Mouse (Mus musculus): ENCODE measurements around the gene Gpt2. TPM values are rescaled to one million over a fixed set of nuclear protein-coding genes. Genes with fewer than 3 reads are reported as not detected.

Gpt2 gene
- polyA plus RNA-seq, 1 experiment from 2014 or later = 15.5 TPM

DNA sequence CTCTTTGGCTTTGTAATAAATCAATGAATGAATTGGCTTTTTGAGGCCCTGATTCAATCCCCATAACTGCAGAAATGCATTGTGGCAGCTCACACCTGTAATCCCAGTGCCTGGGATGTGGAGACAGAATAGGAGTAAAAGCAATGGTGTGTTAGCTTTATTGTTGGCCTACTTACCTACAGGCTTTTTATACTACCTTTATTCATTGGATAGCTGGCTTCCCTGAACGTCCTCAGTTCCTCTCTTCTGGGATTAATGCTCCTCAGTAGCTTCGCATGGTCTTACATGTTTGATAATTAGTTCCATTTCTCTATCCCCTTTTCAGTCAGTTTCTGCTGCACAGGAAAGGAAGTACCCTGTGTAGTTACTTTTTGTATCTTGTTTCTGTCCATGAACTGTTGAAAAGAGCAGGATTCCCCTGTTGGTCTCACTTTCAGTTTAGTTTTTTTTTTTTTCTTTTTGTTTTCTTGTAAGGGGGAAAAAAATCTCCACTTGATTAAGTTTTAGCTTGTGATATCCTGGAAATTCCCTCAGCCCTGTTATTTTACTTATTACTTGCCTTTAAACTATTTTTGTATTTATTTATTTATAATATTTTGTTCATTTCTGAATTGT lies 64.7 kb downstream of the Gpt2 start:
- H3K36me3 ChIP-seq (ENCODE audit: control insufficient read depth, insufficient read depth, low read length) = peaks cover 3% of the 10 kb centered on the region; the same call in 1 of the 2 replicates
- WGBS = 62% methylated on average over 2 of the region's 2 CpGs

DNA sequence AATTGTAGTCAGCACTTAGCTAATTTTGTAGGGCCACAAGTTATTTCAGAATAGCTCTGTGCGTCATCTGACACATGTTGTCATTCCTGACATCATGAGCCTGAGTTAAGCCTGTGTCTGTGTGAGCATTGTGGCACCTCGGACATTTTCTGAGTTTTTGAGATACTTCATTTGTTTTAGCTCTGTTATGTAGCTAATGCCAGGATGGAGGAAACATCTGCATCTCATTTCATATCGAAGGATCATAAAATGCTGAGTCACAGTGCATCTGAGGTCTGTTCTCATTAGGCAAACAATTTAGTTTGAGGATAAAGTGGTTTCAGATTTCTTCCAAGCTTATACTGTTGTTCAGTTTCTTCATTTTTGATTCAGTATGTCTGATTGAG lies 65.2 kb downstream of the Gpt2 start:
- no peak overlapping the region for H3K27ac ChIP-seq (ENCODE audit: low read length)
- 63% methylated on average over 3 of the region's 3 CpGs for WGBS
- no peak overlapping the region for H3K4me2 ChIP-seq (ENCODE audit: low read depth, low read length)
- H3K9ac ChIP-seq (ENCODE audit: low read length) = no peak overlapping the region
- H3K36me3 ChIP-seq (ENCODE audit: control insufficient read depth, insufficient read depth, low read length) = peaks cover 3% of the 10 kb centered on the region; the same call in 1 of the 2 replicates
- ATAC-seq (ENCODE audit: low read depth) = no peak
- H3K4me3 ChIP-seq (ENCODE audit: low read length) = no peak overlapping the region
- H3K4me1 ChIP-seq (replicated peaks; ENCODE audit: control insufficient read depth, insufficient read depth, low read length) = peaks cover 5% of the 10 kb centered on the region; the same call in 1 of the 2 replicates
- no peaks in the 10 kb centered on the region for H3K9me3 ChIP-seq (ENCODE audit: control insufficient read depth, low read length)
- no peaks in the 10 kb centered on the region for H3K27me3 ChIP-seq (ENCODE audit: control insufficient read depth, insufficient read depth, low read depth, low read length)

More for the DNA sequence above, 64.7 kb downstream of the Gpt2 start:
- Histone ChIP-seq H3K9me3 (ENCODE audit: control insufficient read depth, low read length) (no peaks in the 10 kb centered on the region), H3K4me1 (replicated peaks; ENCODE audit: control insufficient read depth, insufficient read depth, low read length) (peaks cover 5% of the 10 kb centered on the region; the same call in 1 of the 2 replicates), H3K27ac (ENCODE audit: low read length) (no peak overlapping the region), H3K4me3 (ENCODE audit: low read length) (no peak overlapping the region), H3K4me2 (ENCODE audit: low read depth, low read length) (no peak overlapping the region), H3K27me3 (ENCODE audit: control insufficient read depth, insufficient read depth, low read depth, low read length) (no peaks in the 10 kb centered on the region), H3K9ac (ENCODE audit: low read length) (no peak overlapping the region)
- ATAC-seq (ENCODE audit: low read depth) = no peak

DNA sequence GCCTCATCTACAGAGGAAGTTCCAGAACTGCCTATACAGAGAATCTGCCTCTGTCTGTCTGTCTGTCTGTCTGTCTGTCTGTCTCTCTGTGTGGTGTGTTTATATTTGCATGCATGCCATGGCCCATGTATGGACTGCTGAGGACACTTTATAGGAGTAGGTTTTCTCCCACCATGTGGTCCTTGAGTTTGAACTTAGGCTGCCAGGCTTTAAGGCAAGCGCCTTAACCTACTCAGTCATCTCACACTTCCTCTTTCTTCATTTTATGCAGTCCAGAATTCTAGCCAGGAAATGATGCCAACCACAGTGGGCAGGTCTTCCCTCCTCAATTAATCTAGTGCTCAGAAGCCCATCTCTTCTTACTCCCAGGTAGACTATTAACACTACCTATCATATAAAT lies 66.8 kb downstream of the Gpt2 start:
- H3K36me3 ChIP-seq (ENCODE audit: control insufficient read depth, insufficient read depth, low read length) = no peaks in the 10 kb centered on the region
- H3K9me3 ChIP-seq (ENCODE audit: control insufficient read depth, low read length) = no peaks in the 10 kb centered on the region
- no peaks in the 10 kb centered on the region for H3K27me3 ChIP-seq (ENCODE audit: control insufficient read depth, insufficient read depth, low read depth, low read length)
- no peak overlapping the region for H3K27ac ChIP-seq (ENCODE audit: low read length)
- H3K9ac ChIP-seq (ENCODE audit: low read length) = no peak overlapping the region
- H3K4me3 ChIP-seq (ENCODE audit: low read length) = no peak overlapping the region
- no peak for ATAC-seq (ENCODE audit: low read depth)
- 74% methylated on average over 1 of the region's 1 CpGs for WGBS
- no peak overlapping the region for H3K4me2 ChIP-seq (ENCODE audit: low read depth, low read length)
- peaks cover 3% of the 10 kb centered on the region; the same call in 1 of the 2 replicates for H3K4me1 ChIP-seq (replicated peaks; ENCODE audit: control insufficient read depth, insufficient read depth, low read length)

DNA sequence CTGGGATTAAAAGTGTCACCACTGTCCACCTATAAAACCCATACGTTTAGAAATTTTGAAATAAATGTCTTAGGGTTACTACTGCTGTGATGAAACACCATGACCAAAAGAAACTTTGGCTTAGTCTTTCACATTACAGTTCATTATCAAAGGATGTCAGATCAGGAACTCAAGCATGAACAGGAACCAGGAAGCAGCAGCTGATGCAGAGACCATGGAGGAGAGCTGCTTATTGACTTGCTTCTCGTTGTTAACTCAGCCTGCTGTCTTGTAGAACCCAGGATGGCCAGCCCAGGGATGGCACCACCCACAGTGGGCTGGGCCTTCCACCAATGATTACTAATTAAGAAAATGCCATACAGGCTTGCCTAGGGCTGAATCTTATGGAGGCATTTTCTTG lies 67.6 kb downstream of the Gpt2 start:
- Histone ChIP-seq H3K4me1 (replicated peaks; ENCODE audit: control insufficient read depth, insufficient read depth, low read length) (peaks cover 3% of the 10 kb centered on the region; the same call in 1 of the 2 replicates), H3K4me2 (ENCODE audit: low read depth, low read length) (no peak overlapping the region), H3K9ac (ENCODE audit: low read length) (no peak overlapping the region), H3K27me3 (ENCODE audit: control insufficient read depth, insufficient read depth, low read depth, low read length) (no peaks in the 10 kb centered on the region), H3K27ac (ENCODE audit: low read length) (no peak overlapping the region), H3K4me3 (ENCODE audit: low read length) (no peak overlapping the region), H3K9me3 (ENCODE audit: control insufficient read depth, low read length) (no peaks in the 10 kb centered on the region), H3K36me3 (ENCODE audit: control insufficient read depth, insufficient read depth, low read length) (no peaks in the 10 kb centered on the region)
- ATAC-seq (ENCODE audit: low read depth) = no peak
- 57% methylated on average over 2 of the region's 2 CpGs for WGBS

DNA sequence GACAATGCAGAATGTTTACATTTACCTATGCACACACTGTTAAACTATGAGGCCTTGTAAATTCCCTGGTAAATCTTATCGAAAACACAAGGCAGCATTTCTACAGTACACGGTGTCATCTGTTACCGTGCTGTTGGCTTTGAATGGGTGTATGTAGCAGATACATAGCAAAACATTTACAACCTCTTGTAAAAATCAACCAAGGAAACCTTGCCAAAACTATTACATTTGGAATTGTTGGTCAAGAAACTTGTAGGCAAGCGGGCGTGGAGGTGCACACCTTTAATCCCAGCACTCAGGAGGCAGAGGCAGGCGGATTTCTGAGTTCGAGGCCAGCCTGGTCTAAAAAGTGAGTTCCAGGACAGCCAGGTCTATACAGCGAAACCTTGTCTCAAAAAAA lies 71.0 kb downstream of the Gpt2 start:
- Histone ChIP-seq H3K27me3 (ENCODE audit: control insufficient read depth, insufficient read depth, low read depth, low read length) (no peaks in the 10 kb centered on the region), H3K4me2 (ENCODE audit: low read depth, low read length) (no peak overlapping the region), H3K9me3 (ENCODE audit: control insufficient read depth, low read length) (no peaks in the 10 kb centered on the region), H3K27ac (ENCODE audit: low read length) (no peak overlapping the region), H3K9ac (ENCODE audit: low read length) (no peak overlapping the region), H3K4me1 (replicated peaks; ENCODE audit: control insufficient read depth, insufficient read depth, low read length) (no peaks in the 10 kb centered on the region), H3K36me3 (ENCODE audit: control insufficient read depth, insufficient read depth, low read length) (no peaks in the 10 kb centered on the region), H3K4me3 (ENCODE audit: low read length) (no peak overlapping the region)
- 87% methylated on average over 8 of the region's 8 CpGs for WGBS
- ATAC-seq (ENCODE audit: low read depth) = no peak

DNA sequence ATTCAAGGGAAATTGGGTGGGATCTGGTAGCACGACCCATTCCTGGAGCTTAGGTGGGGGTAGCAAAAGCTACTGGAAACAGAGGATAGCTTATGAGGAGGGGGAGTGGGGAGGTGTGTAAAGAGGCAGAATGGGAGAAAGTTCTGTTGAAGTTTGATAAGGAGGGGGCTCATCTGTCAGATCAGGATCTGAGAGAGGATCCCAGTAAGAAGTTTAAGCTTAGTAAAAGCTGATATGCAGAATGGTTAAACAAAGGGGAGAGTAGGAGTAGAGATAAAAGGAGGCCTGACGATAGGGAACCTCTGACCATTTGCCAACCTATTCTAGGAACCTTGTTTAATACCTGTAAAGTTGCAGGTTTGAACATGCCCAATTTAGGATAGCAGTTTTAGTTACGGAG lies 72.8 kb downstream of the Gpt2 start:
- H3K4me1 ChIP-seq (replicated peaks; ENCODE audit: control insufficient read depth, insufficient read depth, low read length) = no peaks in the 10 kb centered on the region
- H3K27me3 ChIP-seq (ENCODE audit: control insufficient read depth, insufficient read depth, low read depth, low read length) = no peaks in the 10 kb centered on the region
- ATAC-seq (ENCODE audit: low read depth) = no peak
- no peaks in the 10 kb centered on the region for H3K36me3 ChIP-seq (ENCODE audit: control insufficient read depth, insufficient read depth, low read length)
- WGBS = 60% methylated on average over 3 of the region's 3 CpGs
- no peak overlapping the region for H3K9ac ChIP-seq (ENCODE audit: low read length)
- no peak overlapping the region for H3K4me2 ChIP-seq (ENCODE audit: low read depth, low read length)
- no peak overlapping the region for H3K27ac ChIP-seq (ENCODE audit: low read length)
- H3K9me3 ChIP-seq (ENCODE audit: control insufficient read depth, low read length) = no peaks in the 10 kb centered on the region
- no peak overlapping the region for H3K4me3 ChIP-seq (ENCODE audit: low read length)

DNA sequence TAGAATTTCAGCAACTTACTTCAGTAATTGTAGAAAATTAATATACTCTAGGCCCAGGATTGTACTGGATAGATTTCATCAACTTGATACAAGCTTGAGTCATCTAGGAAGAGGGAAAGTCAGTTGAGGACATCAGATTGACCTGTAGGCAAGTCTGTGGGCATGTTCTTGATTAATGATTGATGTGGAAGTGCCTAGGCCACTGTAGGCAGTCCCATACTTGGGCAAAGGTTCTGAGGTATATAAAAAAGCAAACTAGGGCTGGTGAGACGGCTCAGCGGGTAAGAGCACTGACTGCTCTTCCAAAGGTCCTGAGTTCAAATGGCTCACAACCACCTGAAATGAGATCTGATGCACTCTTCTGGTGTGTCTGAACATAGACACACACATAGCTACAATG lies 75.4 kb downstream of the Gpt2 start:
- H3K4me1 ChIP-seq (replicated peaks; ENCODE audit: control insufficient read depth, insufficient read depth, low read length) = no peaks in the 10 kb centered on the region
- H3K9me3 ChIP-seq (ENCODE audit: control insufficient read depth, low read length) = no peaks in the 10 kb centered on the region
- H3K27me3 ChIP-seq (ENCODE audit: control insufficient read depth, insufficient read depth, low read depth, low read length) = no peaks in the 10 kb centered on the region
- H3K4me2 ChIP-seq (ENCODE audit: low read depth, low read length) = no peak overlapping the region
- H3K9ac ChIP-seq (ENCODE audit: low read length) = no peak overlapping the region
- H3K4me3 ChIP-seq (ENCODE audit: low read length) = no peak overlapping the region
- 90% methylated on average over 2 of the region's 2 CpGs for WGBS
- H3K27ac ChIP-seq (ENCODE audit: low read length) = no peak overlapping the region
- H3K36me3 ChIP-seq (ENCODE audit: control insufficient read depth, insufficient read depth, low read length) = no peaks in the 10 kb centered on the region
- ATAC-seq (ENCODE audit: low read depth) = no peak

DNA sequence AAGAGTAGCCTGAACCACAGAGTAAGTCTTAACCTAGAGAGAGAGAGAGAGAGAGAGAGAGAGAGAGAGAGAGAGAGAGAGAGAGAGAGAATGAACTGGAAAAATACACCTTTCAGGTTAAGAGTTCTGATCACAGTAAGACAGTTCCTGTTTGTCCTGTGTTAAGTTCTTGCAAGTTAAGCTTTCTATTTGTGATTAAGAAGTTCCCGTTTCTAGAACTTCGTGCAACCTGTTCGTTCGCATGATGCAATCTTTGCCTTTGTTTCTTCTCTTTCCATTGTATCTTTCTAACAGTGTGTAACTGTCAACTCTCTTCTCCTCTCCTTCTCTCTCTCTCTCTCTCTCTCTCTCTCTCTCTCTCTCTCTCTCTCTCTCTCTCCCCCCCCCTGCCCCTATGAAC lies 78.1 kb downstream of the Gpt2 start:
- no peaks in the 10 kb centered on the region for H3K9me3 ChIP-seq (ENCODE audit: control insufficient read depth, low read length)
- H3K4me2 ChIP-seq (ENCODE audit: low read depth, low read length) = no peak overlapping the region
- WGBS = 85% methylated on average over 4 of the region's 4 CpGs
- ATAC-seq (ENCODE audit: low read depth) = no peak
- H3K9ac ChIP-seq (ENCODE audit: low read length) = no peak overlapping the region
- H3K4me1 ChIP-seq (replicated peaks; ENCODE audit: control insufficient read depth, insufficient read depth, low read length) = no peaks in the 10 kb centered on the region
- no peak overlapping the region for H3K27ac ChIP-seq (ENCODE audit: low read length)
- H3K27me3 ChIP-seq (ENCODE audit: control insufficient read depth, insufficient read depth, low read depth, low read length) = no peaks in the 10 kb centered on the region
- no peaks in the 10 kb centered on the region for H3K36me3 ChIP-seq (ENCODE audit: control insufficient read depth, insufficient read depth, low read length)
- H3K4me3 ChIP-seq (ENCODE audit: low read length) = no peak overlapping the region

DNA sequence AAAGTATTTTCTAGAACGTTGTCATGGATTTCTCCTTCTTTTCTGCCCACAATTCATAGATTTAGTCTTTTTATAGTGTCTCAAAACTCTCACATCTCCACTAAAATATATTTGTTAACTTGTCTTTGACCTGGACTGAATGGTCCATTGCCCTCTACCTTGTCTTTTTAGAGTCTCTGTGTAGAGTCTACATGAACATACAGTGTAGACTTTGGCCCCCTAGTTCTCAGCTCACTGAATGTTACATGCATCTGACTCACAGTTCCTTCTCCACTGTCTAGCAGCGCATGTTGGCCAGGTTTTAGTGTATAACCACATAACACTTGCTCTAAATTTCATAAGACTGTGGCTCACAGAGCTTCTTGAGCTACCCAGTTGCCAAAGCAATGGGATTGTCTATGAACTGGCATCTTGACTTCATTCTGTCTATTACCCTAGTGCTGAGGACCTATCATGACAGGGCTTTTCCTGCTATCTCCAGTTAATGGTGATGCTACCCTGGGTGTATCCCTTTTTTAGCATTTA lies 81.7 kb downstream of the Gpt2 start:
- Histone ChIP-seq H3K9ac (ENCODE audit: low read length) (no peak overlapping the region), H3K4me2 (ENCODE audit: low read depth, low read length) (no peak overlapping the region), H3K27ac (ENCODE audit: low read length) (no peak overlapping the region), H3K4me1 (replicated peaks; ENCODE audit: control insufficient read depth, insufficient read depth, low read length) (no peaks in the 10 kb centered on the region), H3K9me3 (ENCODE audit: control insufficient read depth, low read length) (no peaks in the 10 kb centered on the region), H3K27me3 (ENCODE audit: control insufficient read depth, insufficient read depth, low read depth, low read length) (no peaks in the 10 kb centered on the region), H3K4me3 (ENCODE audit: low read length) (no peak overlapping the region), H3K36me3 (ENCODE audit: control insufficient read depth, insufficient read depth, low read length) (no peaks in the 10 kb centered on the region)
- ATAC-seq (ENCODE audit: low read depth) = no peak
- WGBS = 72% methylated on average over 2 of the region's 2 CpGs

All from lung, embryonic 16.5 days (tissue).